Mouse (Mus musculus) left cerebral cortex, postnatal 10 days (tissue): ENCODE results near the gene Slc25a53. TPM values are rescaled to one million over a fixed set of nuclear protein-coding genes. Genes with fewer than 3 reads are reported as not detected.

ENCODE experiments used
- DNase-seq, 2 experiments: peaks; one replicate each; pipeline ENCODE4 v3.0.0; 2021 to 2022; ENCODE audit warnings: low spot score in 2 of 2, mixed read lengths in 1 of 2; ENCODE audit errors: extremely low spot score in 1 of 2
- intact Hi-C: fragments of 180-260 bp; cut with DNase I; formaldehyde crosslinking; loops from one replicate; pipeline ENCODE4 v1.15.1; 2025
- total RNA-seq, 2 experiments: library from RNA; stranded (reverse); gene quantifications; 2 replicates each; pipeline ENCODE4 v1.2.3; 2021

Slc25a53 gene
- 10 to 100 TPM; 17.5 to 30.4 TPM for total RNA-seq

- intact Hi-C loops = no loop called here
- DNase-seq = peak; percentile 69 to 93
These were observed at the start of gene Slc25a53 for GRCm38 (mm10) chrX:137038000-137038483. Gene Slc25a53 (minus strand): TSS chrX:137038302.

GRCm38 (mm10) chrX:137063202-137063601 lies 25.1 kb upstream of the Slc25a53 start:
- DNase-seq = peak; percentile 15 to 27
- intact Hi-C loops = no loop called here

- peak; percentile 26 to 89 for DNase-seq
- intact Hi-C loops = no loop called here
These were observed 11.5 kb upstream of the Slc25a53 start, which contains the start of gene Fam199x for GRCm38 (mm10) chrX:137049425-137050225. Gene Fam199x (plus strand): TSS chrX:137049594.

- intact Hi-C loops = no loop called here
- no peak for DNase-seq
These were observed 10.9 kb upstream of the Slc25a53 start for GRCm38 (mm10) chrX:137049060-137049424.

- no peak for DNase-seq
- intact Hi-C loops = no loop called here
These were observed 400 bp upstream of the Slc25a53 start for GRCm38 (mm10) chrX:137038502-137038901.

- no peak for DNase-seq
- intact Hi-C loops = no loop called here
These were observed 567 bp downstream of the Slc25a53 start for GRCm38 (mm10) chrX:137037470-137037999.

GRCm38 (mm10) chrX:137034322-137034721 lies 3.8 kb downstream of the Slc25a53 start:
- intact Hi-C loops = no loop called here
- no peak for DNase-seq

- intact Hi-C loops = no loop called here
- no peak for DNase-seq
These were observed 6.4 kb downstream of the Slc25a53 start for GRCm38 (mm10) chrX:137031726-137032125.

GRCm38 (mm10) chrX:137030916-137031315 lies 7.2 kb downstream of the Slc25a53 start:
- intact Hi-C loops = no loop called here
- DNase-seq = no peak

GRCm38 (mm10) chrX:137019310-137019709 lies 18.8 kb downstream of the Slc25a53 start:
- peak; percentile 41 to 52 for DNase-seq
- intact Hi-C loops = loop anchor here (5.0 kb wide), 1 partner anchor 57 kb away; no protein-coding TSS in a partner anchor

GRCm38 (mm10) chrX:137017668-137018067 lies 20.4 kb downstream of the Slc25a53 start:
- intact Hi-C loops = loop anchor here (5.0 kb wide), 1 partner anchor 55 kb away; no protein-coding TSS in a partner anchor
- DNase-seq = no peak

GRCm38 (mm10) chrX:137015099-137015709 lies 22.9 kb downstream of the Slc25a53 start:
- intact Hi-C loops = loop anchor here (5.0 kb wide), 1 partner anchor 53 kb away; no protein-coding TSS in a partner anchor
- peak in 1 of 2 experiments; percentile 44 for DNase-seq

GRCm38 (mm10) chrX:136996256-136996655 lies 41.8 kb downstream of the Slc25a53 start:
- DNase-seq = no peak
- intact Hi-C loops = loop anchor here (10.0 kb wide), 1 partner anchor 251 kb away; the partner anchor contains the start of gene Morf4l2

- intact Hi-C loops = loop anchor here (10.0 kb wide), 1 partner anchor 249 kb away; the partner anchor contains the start of gene Morf4l2
These were observed 44.5 kb downstream of the Slc25a53 start for GRCm38 (mm10) chrX:136993641-136994040.

GRCm38 (mm10) chrX:136992978-136993547 lies 45.0 kb downstream of the Slc25a53 start, which contains the start of gene Zcchc18:
Gene Zcchc18 (plus strand): TSS chrX:136993155.
- intact Hi-C loops = loop anchor here (10.0 kb wide), 1 partner anchor 248 kb away; the partner anchor contains the start of gene Morf4l2
- DNase-seq = peak; percentile 79 to 83

More at GRCm38 (mm10) chrX:136993641-136994040, 44.5 kb downstream of the Slc25a53 start:
- DNase-seq = peak in 1 of 2 experiments; percentile 27

- DNase-seq = no peak
- intact Hi-C loops = loop anchor here (10.0 kb wide), 1 partner anchor 248 kb away; the partner anchor contains the start of gene Morf4l2
These were observed 45.7 kb downstream of the Slc25a53 start for GRCm38 (mm10) chrX:136992191-136992965.

GRCm38 (mm10) chrX:136991274-136991673 lies 46.8 kb downstream of the Slc25a53 start:
- no peak for DNase-seq
- intact Hi-C loops = loop anchor here (10.0 kb wide), 1 partner anchor 246 kb away; the partner anchor contains the start of gene Morf4l2

GRCm38 (mm10) chrX:136986039-136986438 lies 52.1 kb downstream of the Slc25a53 start:
- no peak for DNase-seq
- intact Hi-C loops = no loop called here
